Mouse (Mus musculus) limb, embryonic 12.5 days (tissue): ENCODE results near the gene Pcif1. TPM values are rescaled to one million over a fixed set of nuclear protein-coding genes. Genes with fewer than 3 reads are reported as not detected.

Experiments
- ATAC-seq: fragments of 200-750 bp; cut with Nextera tagmentation; 2 replicates; pipeline ENCODE4 v1.8.0; 2017; ENCODE audit warnings: low read depth, moderate TSS enrichment; ENCODE audit not compliant: insufficient number of reproducible peaks, insufficient read depth, low FRiP score, low TSS enrichment
- H3K27ac ChIP-seq: fragments of 300-500 bp; sonication (generic); 2 replicates; pipeline ENCODE4 v1.5.1; 2016; ENCODE audit warnings: mild to moderate bottlenecking, moderate library complexity
- H3K27me3 ChIP-seq: fragments of 300-500 bp; sonication (generic); 2 replicates; pipeline ENCODE4 v1.6.1; 2016; ENCODE audit warnings: mild to moderate bottlenecking, moderate library complexity
- H3K36me3 ChIP-seq: fragments of 300-500 bp; sonication (generic); 2 replicates; pipeline ENCODE4 v1.6.1; 2016; ENCODE audit warnings: mild to moderate bottlenecking, moderate library complexity
- H3K4me1 ChIP-seq: fragments of 300-500 bp; sonication (generic); replicated peaks from 2 replicates; pipeline ENCODE4 v1.6.1; 2016
- H3K4me2 ChIP-seq: fragments of 300-500 bp; sonication (generic); 2 replicates; pipeline ENCODE4 v1.6.1; 2016; ENCODE audit warnings: mild to moderate bottlenecking, moderate library complexity
- H3K4me3 ChIP-seq: fragments of 300-500 bp; sonication (generic); replicated peaks from 2 replicates; pipeline ENCODE4 v1.5.1; 2016; ENCODE audit warnings: mild to moderate bottlenecking
- H3K9ac ChIP-seq: fragments of 300-500 bp; sonication (generic); replicated peaks from 2 replicates; pipeline ENCODE4 v1.6.1; 2016; ENCODE audit warnings: mild to moderate bottlenecking, moderate library complexity
- H3K9me3 ChIP-seq: fragments of 300-500 bp; sonication (generic); 2 replicates; pipeline ENCODE4 v1.6.1; 2016; ENCODE audit warnings: mild to moderate bottlenecking, moderate library complexity
- WGBS: fragments of 180-500 bp; shearing (Covaris S2); methylation state at CpG from one replicate; pipeline ENCODE4 v1.1.7; 2016; 5-methylcytosine and 5-hydroxymethylcytosine counted together
- polyA plus RNA-seq: library from polyadenylated mRNA; unstranded; fragments of >200 nt; fragmentation: Nextera tagmentation; extraction: Ambion mirVana; gene quantifications from 2 replicates; pipeline ENCODE4 v1.2.1, GENCODE M21; 2016

Gene Pcif1
- polyA plus RNA-seq, 1 experiment from 2014 or later, result 97.6 TPM

GRCm38 (mm10) chr2:164895885-164896284 lies 16.8 kb downstream of the Pcif1 start:
- Histone ChIP-seq H3K27me3 (no peaks in the 10 kb centered on the region), H3K9me3 (0 out of 2 replicates have a peak, but pooled peaks cover 6% of the 10 kb centered on the region), H3K4me2 (no peak overlapping the region), H3K4me1 (no peaks in the 10 kb centered on the region), H3K9ac (no peak overlapping the region), H3K36me3 (peaks cover 100% of the 10 kb centered on the region), H3K27ac (no peak overlapping the region), H3K4me3 (no peak overlapping the region)
- 95% methylated on average over 6 of the region's 6 CpGs for WGBS
- ATAC-seq, result no peak

- no peak for ATAC-seq
- Histone ChIP-seq H3K9ac (no peak overlapping the region), H3K36me3 (peaks cover 100% of the 10 kb centered on the region), H3K4me2 (no peak overlapping the region), H3K27ac (no peak overlapping the region), H3K4me1 (no peaks in the 10 kb centered on the region), H3K27me3 (no peaks in the 10 kb centered on the region), H3K4me3 (no peak overlapping the region), H3K9me3 (0 out of 2 replicates have a peak, but pooled peaks cover 6% of the 10 kb centered on the region)
- 96% methylated on average over 7 of the region's 7 CpGs for WGBS
These were observed 18.9 kb downstream of the Pcif1 start for GRCm38 (mm10) chr2:164898008-164898407.

GRCm38 (mm10) chr2:164899034-164899433 lies 19.9 kb downstream of the Pcif1 start:
- no peak overlapping the region for H3K27ac ChIP-seq
- H3K36me3 ChIP-seq, result peaks cover 100% of the 10 kb centered on the region
- 0 out of 2 replicates have a peak, but pooled peaks cover 6% of the 10 kb centered on the region for H3K9me3 ChIP-seq
- no peaks in the 10 kb centered on the region for H3K4me1 ChIP-seq
- no peaks in the 10 kb centered on the region for H3K27me3 ChIP-seq
- WGBS, result 90% methylated on average over 15 of the region's 15 CpGs
- no peak overlapping the region for H3K4me3 ChIP-seq
- ATAC-seq, result no peak
- no peak overlapping the region for H3K9ac ChIP-seq
- no peak overlapping the region for H3K4me2 ChIP-seq

- Histone ChIP-seq H3K4me1 (no peaks in the 10 kb centered on the region), H3K4me3 (no peak overlapping the region), H3K9ac (no peak overlapping the region), H3K27me3 (no peaks in the 10 kb centered on the region), H3K4me2 (no peak overlapping the region), H3K27ac (no peak overlapping the region), H3K36me3 (peaks cover 100% of the 10 kb centered on the region), H3K9me3 (0 out of 2 replicates have a peak, but pooled peaks cover 6% of the 10 kb centered on the region)
- no peak for ATAC-seq
- 94% methylated on average over 16 of the region's 16 CpGs for WGBS
These were observed 20.8 kb downstream of the Pcif1 start for GRCm38 (mm10) chr2:164899723-164900459.

GRCm38 (mm10) chr2:164901380-164901779 lies 22.3 kb downstream of the Pcif1 start:
- H3K27me3 ChIP-seq, result no peaks in the 10 kb centered on the region
- H3K4me3 ChIP-seq, result no peak overlapping the region
- H3K27ac ChIP-seq, result no peak overlapping the region
- H3K4me1 ChIP-seq, result no peaks in the 10 kb centered on the region
- H3K9me3 ChIP-seq, result peaks cover 5% of the 10 kb centered on the region
- H3K36me3 ChIP-seq, result peaks cover 100% of the 10 kb centered on the region
- no peak overlapping the region for H3K4me2 ChIP-seq
- whole genome bisulfite sequencing, result 91% methylated on average over 13 of the region's 13 CpGs
- no peak overlapping the region for H3K9ac ChIP-seq
- no peak for ATAC-seq

- Histone ChIP-seq H3K27me3 (no peaks in the 10 kb centered on the region), H3K4me1 (no peaks in the 10 kb centered on the region), H3K9me3 (peaks cover 15% of the 10 kb centered on the region), H3K27ac (no peak overlapping the region), H3K4me3 (no peak overlapping the region), H3K9ac (no peak overlapping the region), H3K36me3 (peaks cover 100% of the 10 kb centered on the region), H3K4me2 (no peak overlapping the region)
- ATAC-seq, result no peak
- 67% methylated on average over 1 of the region's 1 CpGs for WGBS
These were observed 24.4 kb downstream of the Pcif1 start for GRCm38 (mm10) chr2:164903496-164903895.

GRCm38 (mm10) chr2:164906071-164906470 lies 27.0 kb downstream of the Pcif1 start:
- Histone ChIP-seq H3K4me1 (peaks cover 13% of the 10 kb centered on the region), H3K36me3 (peaks cover 82% of the 10 kb centered on the region), H3K27me3 (no peaks in the 10 kb centered on the region), H3K4me3 (no peak overlapping the region), H3K27ac (no peak overlapping the region), H3K9ac (no peak overlapping the region), H3K4me2 (no peak overlapping the region), H3K9me3 (peaks cover 15% of the 10 kb centered on the region)
- no peak for ATAC-seq
- WGBS, result over 99% methylated on average over 4 of the region's 4 CpGs

- Histone ChIP-seq H3K27ac (no peak overlapping the region), H3K4me1 (peaks cover 19% of the 10 kb centered on the region), H3K36me3 (peaks cover 68% of the 10 kb centered on the region), H3K9me3 (peaks cover 15% of the 10 kb centered on the region), H3K4me2 (no peak overlapping the region), H3K27me3 (no peaks in the 10 kb centered on the region), H3K4me3 (no peak overlapping the region), H3K9ac (no peak overlapping the region)
- WGBS, result 95% methylated on average over 12 of the region's 12 CpGs
- ATAC-seq, result no peak
These were observed 28.4 kb downstream of the Pcif1 start for GRCm38 (mm10) chr2:164907511-164907910.

GRCm38 (mm10) chr2:164908011-164908410 lies 28.9 kb downstream of the Pcif1 start:
- peaks cover 63% of the 10 kb centered on the region for H3K36me3 ChIP-seq
- peaks cover 15% of the 10 kb centered on the region for H3K9me3 ChIP-seq
- no peak overlapping the region for H3K4me3 ChIP-seq
- WGBS, result 94% methylated on average over 5 of the region's 5 CpGs
- H3K27ac ChIP-seq, result no peak overlapping the region
- H3K9ac ChIP-seq, result no peak overlapping the region
- ATAC-seq, result no peak
- no peaks in the 10 kb centered on the region for H3K27me3 ChIP-seq
- H3K4me1 ChIP-seq, result peaks cover 20% of the 10 kb centered on the region
- no peak overlapping the region for H3K4me2 ChIP-seq

GRCm38 (mm10) chr2:164909100-164909499 lies 30.0 kb downstream of the Pcif1 start:
- no peak for ATAC-seq
- peak overlapping the region; percentile 93; the same call in 1 of the 2 replicates for H3K4me2 ChIP-seq
- H3K9me3 ChIP-seq, result peaks cover 15% of the 10 kb centered on the region
- H3K9ac ChIP-seq, result 0 out of 2 replicates have a peak overlapping the region, but pooled peaks have one; percentile 90
- WGBS, result 93% methylated on average over 3 of the region's 3 CpGs
- no peaks in the 10 kb centered on the region for H3K27me3 ChIP-seq
- peaks cover 52% of the 10 kb centered on the region for H3K36me3 ChIP-seq
- H3K27ac ChIP-seq, result no peak overlapping the region
- peaks cover 20% of the 10 kb centered on the region for H3K4me1 ChIP-seq
- H3K4me3 ChIP-seq, result no peak overlapping the region

GRCm38 (mm10) chr2:164909542-164909941 lies 30.4 kb downstream of the Pcif1 start:
- peaks cover 48% of the 10 kb centered on the region for H3K36me3 ChIP-seq
- H3K9ac ChIP-seq, result 0 out of 2 replicates have a peak overlapping the region, but pooled peaks have one; percentile 90
- no peak for ATAC-seq
- H3K4me3 ChIP-seq, result peak overlapping the region; percentile 82
- peaks cover 15% of the 10 kb centered on the region for H3K9me3 ChIP-seq
- 81% methylated on average over 1 of the region's 1 CpGs for WGBS
- H3K4me1 ChIP-seq, result peaks cover 20% of the 10 kb centered on the region
- H3K27ac ChIP-seq, result no peak overlapping the region
- no peaks in the 10 kb centered on the region for H3K27me3 ChIP-seq
- peak overlapping the region; percentile 93 for H3K4me2 ChIP-seq
